Mouse (Mus musculus) cerebellum, adult 2 months (tissue): Measurements from ENCODE around the gene Mbnl3.

Experiments used
- CTCF ChIP-seq: fragments of 200-500 bp; IDR thresholded peaks from 2 replicates; pipeline ENCODE4 v1.5.1; 2011; ENCODE audit warnings: low read depth, mild to moderate bottlenecking, control low read depth, low read length, moderate library complexity, borderline replicate concordance; ENCODE audit not compliant: insufficient read depth
- POLR2A ChIP-seq: fragments of 200-500 bp; IDR thresholded peaks from 2 replicates; pipeline ENCODE4 v1.6.1; 2011; ENCODE audit warnings: low read length, control low read depth, borderline replicate concordance; ENCODE audit not compliant: insufficient read depth

DNA sequence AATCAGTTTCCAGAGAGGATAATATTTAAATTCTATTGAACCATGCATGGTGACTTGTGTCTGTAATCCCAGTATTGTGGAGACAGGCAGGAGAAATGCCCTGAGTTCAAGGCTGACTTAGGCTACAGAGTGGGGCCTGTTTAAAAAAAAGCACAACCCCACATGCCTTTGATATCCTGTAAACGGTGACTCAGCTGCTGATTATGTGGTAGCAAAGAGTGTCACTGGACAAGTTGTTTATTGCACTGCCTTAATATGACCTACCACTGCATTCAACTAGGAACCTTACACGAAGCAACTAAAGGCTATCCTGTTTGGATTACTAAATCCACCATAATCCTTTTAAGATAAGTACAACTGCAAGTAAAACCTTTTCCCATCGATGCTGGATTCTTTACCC lies 66.3 kb downstream of the Mbnl3 start:
- TF ChIP-seq CTCF (no peak), POLR2A (no peak)
